In the genomic region with DNA sequence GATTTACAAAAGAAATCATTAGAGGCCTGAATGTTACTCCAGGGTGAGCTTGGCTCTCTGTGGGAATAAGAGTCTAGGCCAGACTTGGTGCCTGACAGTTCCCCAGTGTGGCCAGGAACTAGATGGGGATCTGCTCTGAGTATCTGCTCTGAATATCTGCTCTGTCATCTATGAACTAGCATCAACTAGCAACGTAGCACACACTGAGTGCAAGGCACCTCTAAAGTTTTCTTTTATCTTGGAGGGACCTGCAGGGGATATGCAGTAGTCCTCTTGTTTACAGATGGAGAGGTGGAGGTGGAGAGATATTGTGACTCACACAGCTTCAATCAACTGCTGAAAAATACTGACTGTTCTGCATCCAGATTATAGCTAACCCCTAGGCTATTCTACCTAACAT, we compare ENCODE assay signal across 23 mouse cellular contexts.
"Had no signal": no experiment of that assay in that cellular context is flagged by ENCODE, and none has a peak within 500 bp of the region (broad histone marks: within the 10 kb centered on the region; RNA-seq: fewer than 3 reads in every experiment).

No protein-coding gene starts in this region.

- ATAC-seq: hindbrain, embryonic 16.5 days; inflammation-experienced regulatory T-cells, adult 6 months; intestine, postnatal 0 days had no signal

- H3K9ac ChIP-seq: heart, embryonic 12.5 days; hindbrain, embryonic 12.5 days; hindbrain, embryonic 14.5 days; intestine, embryonic 15.5 days; limb, embryonic 12.5 days had no signal

- H3K9me3 ChIP-seq: heart, embryonic 10.5 days; heart, embryonic 12.5 days; hindbrain, embryonic 10.5 days; hindbrain, embryonic 12.5 days; intestine, embryonic 15.5 days; limb, embryonic 10.5 days; limb, embryonic 12.5 days had no signal

- H3K4me3 ChIP-seq: gastrocnemius, adult 2 months; heart, embryonic 10.5 days; heart, embryonic 12.5 days; hindbrain, embryonic 10.5 days; hindbrain, embryonic 12.5 days; intestine, embryonic 15.5 days; left cerebral cortex, adult 2 months; limb, embryonic 10.5 days; limb, embryonic 12.5 days had no signal

- H3K27me3 ChIP-seq: hindbrain, embryonic 12.5 days; intestine, embryonic 15.5 days; limb, embryonic 12.5 days had no signal

- DNase-seq: gastrocnemius, adult 2 months; gastrocnemius, postnatal 10 days; gastrocnemius, postnatal 25 days; heart, adult 18-20 months; heart, postnatal 10 days; heart, postnatal 4 days; kidney, adult 18-20 months; kidney, adult 8-10 months; kidney, postnatal 10 days; kidney, postnatal 25 days; kidney, postnatal 4 days had no signal

- H3K36me3 ChIP-seq: heart, embryonic 10.5 days; heart, embryonic 12.5 days; hindbrain, embryonic 10.5 days; hindbrain, embryonic 12.5 days; intestine, embryonic 15.5 days; limb, embryonic 10.5 days; limb, embryonic 12.5 days had no signal

- H3K27ac ChIP-seq: gastrocnemius, adult 2 months; heart, embryonic 10.5 days; hindbrain, embryonic 10.5 days; hindbrain, embryonic 12.5 days; hindbrain, embryonic 14.5 days; intestine, embryonic 15.5 days; left cerebral cortex, adult 2 months; limb, embryonic 10.5 days; limb, embryonic 12.5 days had no signal

- H3K4me2 ChIP-seq: heart, embryonic 12.5 days; hindbrain, embryonic 12.5 days; hindbrain, embryonic 14.5 days; intestine, embryonic 15.5 days; limb, embryonic 12.5 days had no signal
